Mouse (Mus musculus): ENCODE measurements around the gene Baz2a.
"Not testable (repeated sequence)": the region's sequence is repeated elsewhere in the genome, so short reads cannot be mapped to it uniquely, and the experiment has no call there.

Gene Baz2a

DNA sequence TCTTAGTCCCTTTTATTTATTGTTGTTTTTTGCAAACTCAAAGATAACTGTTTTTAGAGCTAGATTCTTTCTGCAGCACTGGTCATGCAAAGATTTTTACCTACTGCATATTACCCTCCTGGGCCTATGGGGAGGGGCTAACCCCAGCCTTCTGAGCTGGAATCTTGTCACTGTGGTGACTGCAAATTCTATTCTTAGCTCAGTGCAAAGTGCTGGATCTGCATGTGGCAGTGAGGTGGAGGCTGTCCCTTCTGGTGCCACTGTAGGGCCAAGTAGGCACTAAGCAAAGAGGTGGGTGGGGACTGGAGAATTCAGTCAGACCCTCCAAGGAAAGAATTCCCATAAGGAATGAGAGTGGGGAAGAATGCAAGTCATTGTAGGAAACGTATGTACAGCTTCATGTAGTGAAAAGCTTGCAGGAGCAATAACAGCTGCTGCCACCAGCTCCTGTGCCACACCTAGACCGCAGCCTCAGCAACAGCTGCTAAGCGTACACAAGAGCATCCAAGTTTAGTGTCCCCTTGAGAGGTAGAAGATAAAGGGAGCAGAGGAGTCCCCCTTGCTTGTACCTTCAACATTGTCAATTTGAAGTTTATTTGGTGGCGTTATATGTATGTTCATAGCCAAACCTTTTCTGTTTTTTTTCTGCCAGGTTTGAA is 18.9 kb downstream of the Baz2a start:
- in situ Hi-C loops (cut with MboI, MseI): no loop called here

GRCm38 (mm10) chr10:128111227-128111626 is 19.9 kb downstream of the Baz2a start:
- in situ Hi-C loops (cut with MboI, MseI): no loop called here

DNA sequence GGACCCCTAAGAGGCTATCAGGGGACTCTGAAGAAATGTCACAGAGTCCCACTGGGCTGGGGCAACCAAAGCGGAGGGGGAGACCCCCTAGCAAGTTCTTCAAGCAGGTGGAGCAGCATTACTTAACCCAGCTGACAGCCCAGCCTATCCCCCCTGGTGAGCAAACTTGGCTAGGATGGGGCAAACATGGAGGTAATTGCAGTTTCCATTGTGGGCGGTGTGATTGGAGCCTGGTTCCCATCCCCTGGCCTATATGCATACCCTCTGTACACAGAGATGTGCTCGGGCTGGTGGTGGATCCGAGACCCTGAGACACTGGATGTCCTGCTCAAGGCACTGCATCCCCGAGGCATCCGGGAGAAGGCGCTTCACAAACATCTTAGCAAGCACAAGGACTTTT is 32.5 kb downstream of the Baz2a start:
- in situ Hi-C loops (cut with MboI, MseI): no loop called here

- in situ Hi-C loops (cut with MboI, MseI): no loop called here
Observed at GRCm38 (mm10) chr10:128124831-128125230, 33.5 kb downstream of the Baz2a start.

- in situ Hi-C loops (cut with MboI, MseI): no loop called here
Observed at GRCm38 (mm10) chr10:128125951-128126350, 34.6 kb downstream of the Baz2a start.

DNA sequence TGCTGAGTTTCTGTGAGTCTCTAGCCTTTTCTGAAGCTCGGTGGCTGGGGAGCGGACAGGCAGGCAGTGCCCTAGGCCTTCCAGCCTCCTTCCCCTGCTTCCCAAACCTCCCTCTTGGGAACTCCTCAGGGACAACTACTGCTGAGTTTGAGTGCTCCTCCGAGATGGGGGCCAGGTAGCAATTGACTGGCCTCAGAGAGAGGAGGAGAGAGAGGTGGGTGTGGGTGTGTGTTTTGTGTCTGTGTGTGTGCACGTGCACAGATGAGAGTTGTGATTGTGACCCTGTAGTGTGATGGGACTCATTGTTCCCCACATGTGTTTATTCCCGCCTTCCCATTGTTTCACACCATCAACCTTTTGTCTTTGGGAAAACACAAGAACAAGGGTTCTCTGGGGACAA is 36.1 kb downstream of the Baz2a start:
- in situ Hi-C loops (cut with MboI, MseI): no loop called here

DNA sequence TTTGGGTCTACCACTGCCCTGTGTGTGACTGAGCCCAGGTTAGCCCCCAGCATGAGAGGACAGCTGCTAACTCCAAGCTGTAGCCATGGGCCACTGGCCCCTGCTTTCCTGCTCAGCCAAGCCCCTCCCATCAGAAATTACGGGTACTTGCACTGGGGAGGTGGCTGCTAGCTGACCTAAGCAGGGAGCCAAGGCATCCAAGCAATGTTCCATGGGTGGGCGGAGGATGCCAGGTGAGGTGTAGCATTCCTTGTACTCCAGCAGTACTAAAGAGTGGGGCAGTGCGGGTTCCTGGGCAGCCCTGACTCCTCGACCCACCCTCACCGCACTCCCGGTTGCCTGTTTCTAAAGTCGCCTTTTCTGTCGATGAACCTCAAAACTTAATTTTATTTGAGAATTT is 36.8 kb downstream of the Baz2a start:
- in situ Hi-C loops (cut with MboI, MseI): no loop called here

DNA sequence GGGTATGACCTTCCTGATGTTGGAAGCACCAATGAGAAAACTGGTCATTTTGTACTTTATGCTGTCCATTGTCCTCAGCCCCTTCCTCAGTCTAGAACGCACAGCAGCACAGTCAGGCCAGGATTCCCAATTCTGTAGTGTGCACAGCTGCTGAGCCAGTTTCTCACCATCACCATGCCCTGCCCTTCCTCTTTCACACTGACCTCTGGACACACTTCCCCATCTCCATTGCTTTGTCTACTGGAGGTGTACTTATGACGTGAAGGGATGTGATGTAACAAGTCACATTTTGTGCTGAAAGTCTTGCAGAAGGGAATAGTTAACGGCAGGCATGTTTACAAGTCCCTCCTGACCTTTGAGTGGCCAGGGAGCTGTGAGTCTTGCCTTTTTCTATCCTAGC is 39.9 kb downstream of the Baz2a start:
- in situ Hi-C loops (cut with MboI, MseI): no loop called here

- in situ Hi-C loops (cut with MboI, MseI): no loop called here
Observed at GRCm38 (mm10) chr10:128131812-128132211, 40.4 kb downstream of the Baz2a start.

- in situ Hi-C loops (cut with MboI, MseI): no loop called here
Observed at GRCm38 (mm10) chr10:128133650-128134332, 42.4 kb downstream of the Baz2a start.

DNA sequence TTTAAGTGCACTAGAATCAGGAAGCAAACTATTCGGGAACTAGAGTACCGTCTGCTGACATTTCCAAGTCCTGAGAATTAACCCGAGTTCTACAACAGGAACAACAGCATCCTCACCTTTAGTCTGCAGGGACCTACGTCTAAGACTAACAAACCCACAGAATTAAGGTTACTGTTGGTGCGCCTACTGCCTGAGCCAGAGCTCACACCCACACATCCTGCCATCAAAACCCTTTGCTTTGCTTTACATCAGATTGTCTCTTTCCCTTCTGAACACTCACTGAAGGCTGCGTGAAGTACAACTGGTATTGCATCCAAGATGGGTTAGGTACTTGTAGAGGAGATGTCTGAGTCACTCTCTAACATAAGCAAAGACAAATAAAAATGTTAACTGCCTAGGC is 44.0 kb downstream of the Baz2a start:
- in situ Hi-C loops (cut with MboI, MseI): no loop called here

DNA sequence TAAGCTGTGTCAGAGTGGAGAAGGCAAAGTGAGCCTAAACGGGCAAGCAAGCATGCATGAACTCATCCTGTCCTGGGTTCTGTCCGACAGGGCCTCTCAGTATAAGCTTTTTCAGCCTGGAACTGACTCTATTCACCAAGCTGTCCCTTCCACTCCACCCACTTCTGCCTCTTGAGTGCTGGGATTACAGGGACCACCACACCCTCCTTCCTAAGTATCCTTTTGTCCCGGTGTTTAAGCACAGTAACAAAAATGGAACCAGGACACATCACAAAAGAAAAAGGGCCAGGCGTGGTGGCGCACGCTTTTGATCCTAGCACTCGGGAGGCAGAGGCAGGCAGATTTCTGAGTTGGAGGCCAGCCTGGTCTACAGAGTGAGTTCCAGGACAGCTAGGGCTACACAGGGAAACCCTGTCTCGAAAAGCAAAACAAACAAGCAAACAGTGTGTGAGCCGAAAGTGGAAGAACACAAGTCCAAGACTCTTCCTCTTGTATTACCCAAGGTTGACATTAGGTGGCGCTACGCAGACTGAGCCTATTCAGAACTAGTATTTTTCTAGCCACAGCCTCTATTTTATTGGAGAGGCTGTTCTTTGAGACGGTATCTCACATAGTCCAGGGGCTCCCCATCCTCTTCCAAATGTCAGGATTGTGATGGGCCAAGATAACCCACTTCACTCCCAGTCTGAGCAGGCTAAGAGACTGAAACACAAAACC is 49.0 kb downstream of the Baz2a start:
- in situ Hi-C loops (cut with MboI, MseI): loop anchor here (5.0 kb wide), 1 partner anchor 42 kb away; the partner anchor contains the start of gene Rbms2

DNA sequence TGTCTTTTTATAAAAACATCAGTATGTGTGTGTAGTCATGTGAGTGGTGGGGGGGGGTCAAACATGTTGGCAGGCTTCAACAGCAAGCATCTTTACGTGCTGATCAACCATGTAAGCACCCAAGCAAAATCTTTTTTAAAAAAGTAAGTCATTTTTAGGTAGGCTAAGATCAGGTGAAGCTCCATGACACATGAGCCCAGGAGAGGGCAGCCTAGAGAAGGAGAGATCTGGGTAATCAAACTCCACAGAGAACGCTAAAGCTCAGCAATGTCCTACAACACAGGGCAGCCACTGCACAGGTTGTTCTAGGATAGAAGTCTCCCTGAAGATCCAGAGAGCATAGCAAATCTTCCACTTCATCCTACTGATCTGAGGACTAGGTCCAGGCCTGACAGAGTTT is 50.8 kb downstream of the Baz2a start:
- in situ Hi-C loops (cut with MboI, MseI): loop anchor here (5.0 kb wide), 1 partner anchor 40 kb away; the partner anchor contains the start of gene Rbms2

- in situ Hi-C loops (cut with MboI, MseI): loop anchor here (5.0 kb wide), 1 partner anchor 39 kb away; the partner anchor contains the start of gene Rbms2
Observed at GRCm38 (mm10) chr10:128143659-128144058, 52.3 kb downstream of the Baz2a start.

- in situ Hi-C loops (cut with MboI, MseI): loop anchor here (5.0 kb wide), 1 partner anchor 37 kb away; the partner anchor contains the start of gene Rbms2
Observed at GRCm38 (mm10) chr10:128144961-128145360, 53.6 kb downstream of the Baz2a start.

GRCm38 (mm10) chr10:128148789-128149365 is 57.5 kb downstream of the Baz2a start:
- in situ Hi-C loops (cut with MboI, MseI): no loop called here

DNA sequence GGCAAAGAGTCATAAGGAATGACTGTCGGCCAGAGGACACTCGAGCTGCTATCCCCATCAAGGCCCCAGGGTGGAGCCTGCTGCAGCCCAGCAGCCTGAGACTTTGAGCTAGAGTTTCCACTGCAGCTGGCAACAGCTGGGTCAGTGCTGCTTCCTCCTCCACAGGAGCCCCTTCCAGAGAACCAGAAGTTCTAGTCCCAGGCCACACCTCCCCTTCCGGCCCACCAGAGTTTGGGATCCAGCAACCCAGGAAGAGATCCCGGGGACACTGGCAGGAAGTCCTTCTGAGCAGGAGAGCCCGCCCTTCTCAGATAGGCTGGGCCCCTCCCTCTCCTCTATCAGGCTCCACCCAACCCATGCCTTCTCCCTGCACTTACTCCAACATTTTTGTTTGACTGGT is 58.2 kb downstream of the Baz2a start:
- in situ Hi-C loops (cut with MboI, MseI): no loop called here

- in situ Hi-C loops (cut with MboI, MseI): no loop called here
Observed at GRCm38 (mm10) chr10:128150941-128151340, 59.6 kb downstream of the Baz2a start.

DNA sequence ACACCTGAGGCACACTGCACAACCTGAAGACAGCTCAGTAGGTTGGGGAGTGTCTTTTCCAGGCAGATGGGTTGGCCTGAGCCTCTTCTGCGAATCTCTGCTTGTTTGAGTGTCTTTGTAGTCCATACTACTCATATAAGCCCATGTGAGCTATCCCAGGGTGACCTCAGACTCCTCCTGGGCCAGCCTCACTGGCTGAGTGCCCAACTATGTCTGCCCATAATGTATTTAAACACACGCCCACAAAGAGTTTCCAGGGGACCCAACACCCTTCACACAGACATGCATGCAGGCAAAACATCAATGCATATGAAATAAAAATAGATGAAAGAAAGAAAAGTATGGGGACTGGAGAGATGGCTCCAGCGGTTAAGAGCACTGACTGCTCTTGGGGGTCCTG is 62.6 kb downstream of the Baz2a start:
- in situ Hi-C loops (cut with MboI, MseI): no loop called here

GRCm38 (mm10) chr10:128165726-128166125 is 74.3 kb downstream of the Baz2a start:
- in situ Hi-C loops (cut with MboI, MseI): not testable (repeated sequence)

- in situ Hi-C loops (cut with MboI, MseI): no loop called here
Observed at GRCm38 (mm10) chr10:128167091-128167490, 75.7 kb downstream of the Baz2a start.

DNA sequence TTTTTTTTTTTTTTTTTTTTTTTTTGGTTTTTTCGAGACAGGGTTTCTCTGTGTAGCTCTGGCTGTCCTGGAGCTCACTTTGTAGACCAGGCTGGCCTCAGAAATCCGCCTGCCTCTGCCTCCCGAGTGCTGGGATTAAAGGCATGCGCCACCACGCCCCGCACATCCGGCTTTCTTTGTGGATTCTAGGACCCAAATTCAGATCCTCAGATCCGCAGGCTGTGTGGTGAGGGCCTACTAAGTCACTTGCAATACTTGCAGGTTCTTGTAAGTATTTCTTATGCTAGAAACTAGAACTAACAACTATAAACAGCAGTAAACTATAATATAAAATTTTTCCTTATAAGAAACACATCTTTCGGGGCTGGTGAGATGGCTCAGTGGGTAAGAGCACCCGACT is 80.0 kb downstream of the Baz2a start:
- in situ Hi-C loops (cut with MboI, MseI): not testable (repeated sequence)

Data from T-helper 1 cell (primary cell).